17 mouse cellular contexts compared by ENCODE assay signal in genomic region chr2:101433141-101433895, GRCm38 (mm10).
"Had no signal": no experiment of that assay in that cellular context is flagged by ENCODE, and none has a peak within 500 bp of the region (broad histone marks: within the 10 kb centered on the region; RNA-seq: fewer than 3 reads in every experiment).

No protein-coding gene starts in this region.

- ATAC-seq: liver, postnatal 0 days had no signal

- H3K4me3 ChIP-seq: limb, embryonic 12.5 days; liver, embryonic 13.5 days; lung, embryonic 15.5 days; megakaryocyte, embryonic 14.5 days; midbrain, embryonic 12.5 days; neural tube, embryonic 12.5 days had no signal

- H3K4me2 ChIP-seq: limb, embryonic 12.5 days; liver, embryonic 13.5 days; lung, embryonic 15.5 days; midbrain, embryonic 12.5 days; neural tube, embryonic 12.5 days had no signal

- H3K9ac ChIP-seq: limb, embryonic 12.5 days; liver, embryonic 13.5 days; liver, postnatal 0 days; lung, embryonic 15.5 days; midbrain, embryonic 12.5 days; neural tube, embryonic 12.5 days had no signal

- H3K27ac ChIP-seq: limb, embryonic 12.5 days; liver, embryonic 13.5 days; lung, embryonic 15.5 days; macrophage; midbrain, embryonic 12.5 days; neural tube, embryonic 12.5 days had no signal

- H3K27me3 ChIP-seq: limb, embryonic 12.5 days; liver, embryonic 13.5 days; lung, embryonic 15.5 days; megakaryocyte, embryonic 14.5 days; midbrain, embryonic 12.5 days; neural tube, embryonic 12.5 days had no signal

- DNase-seq: kidney, adult 8-10 months; kidney, postnatal 36 days; layer of hippocampus, adult 9-11 months; layer of hippocampus, postnatal 36 days; liver; liver, embryonic 13.5 days; liver, postnatal 0 days; lung, postnatal 14 days; right cerebral cortex, postnatal 4 days; spleen, adult 18-20 months; thymus, postnatal 4 days had no signal

- H3K4me1 ChIP-seq: limb, embryonic 12.5 days; liver, embryonic 13.5 days; lung, embryonic 15.5 days; megakaryocyte, embryonic 14.5 days; midbrain, embryonic 12.5 days; neural tube, embryonic 12.5 days had no signal

- H3K9me3 ChIP-seq: limb, embryonic 12.5 days; liver, embryonic 13.5 days; lung, embryonic 15.5 days; megakaryocyte, embryonic 14.5 days; midbrain, embryonic 12.5 days; neural tube, embryonic 12.5 days had no signal

- H3K36me3 ChIP-seq: limb, embryonic 12.5 days; liver, embryonic 13.5 days; lung, embryonic 15.5 days; midbrain, embryonic 12.5 days; neural tube, embryonic 12.5 days had no signal
